Mouse (Mus musculus) stomach, embryonic 15.5 days (tissue): ENCODE measurements at regions not wholly inside any gene's neighbourhood (a gene's known extent, or its start where the extent isn't known, plus 50 kb on each side); places are given as distances from the start of the nearest gene placed in this dataset.

ENCODE experiments used
- ATAC-seq: fragments of 200-750 bp; cut with Nextera tagmentation; 2 replicates; pipeline ENCODE4 v1.8.0; 2017; ENCODE audit warnings: low read depth, moderate number of reproducible peaks, moderate TSS enrichment; ENCODE audit not compliant: insufficient read depth, low FRiP score
- H3K27ac ChIP-seq: fragments of 300-500 bp; sonication (generic); 2 replicates; pipeline ENCODE4 v1.5.1; 2015; ENCODE audit warnings: mild to moderate bottlenecking, inconsistent platforms
- H3K27me3 ChIP-seq: fragments of 300-500 bp; sonication (generic); replicated peaks from 2 replicates; pipeline ENCODE4 v1.6.1; 2015; ENCODE audit warnings: inconsistent platforms
- H3K36me3 ChIP-seq: fragments of 300-500 bp; sonication (generic); 2 replicates; pipeline ENCODE4 v1.6.1; 2015; ENCODE audit warnings: inconsistent platforms
- H3K4me1 ChIP-seq: fragments of 300-500 bp; sonication (generic); 2 replicates; pipeline ENCODE4 v1.6.1; 2015; ENCODE audit warnings: inconsistent platforms
- H3K4me2 ChIP-seq: fragments of 300-500 bp; sonication (generic); 2 replicates; pipeline ENCODE4 v1.6.1; 2015; ENCODE audit warnings: mild to moderate bottlenecking, inconsistent platforms
- H3K4me3 ChIP-seq: fragments of 300-500 bp; sonication (generic); replicated peaks from 2 replicates; pipeline ENCODE4 v1.5.1; 2015; ENCODE audit warnings: inconsistent platforms
- H3K9ac ChIP-seq: fragments of 300-500 bp; sonication (generic); 2 replicates; pipeline ENCODE4 v1.6.1; 2015; ENCODE audit warnings: inconsistent platforms
- H3K9me3 ChIP-seq: fragments of 300-500 bp; sonication (generic); 2 replicates; pipeline ENCODE4 v1.6.1; 2016; ENCODE audit warnings: inconsistent platforms
- WGBS: fragments of 180-500 bp; shearing (Covaris S2); methylation state at CpG from one replicate; pipeline ENCODE4 v1.1.7; 2015; 5-methylcytosine and 5-hydroxymethylcytosine counted together

- ATAC-seq, result no peak
- Histone ChIP-seq H3K9me3 (no peaks in the 10 kb centered on the region), H3K27ac (no peak overlapping the region), H3K4me2 (no peak overlapping the region), H3K9ac (no peak overlapping the region), H3K4me1 (no peaks in the 10 kb centered on the region), H3K27me3 (no peaks in the 10 kb centered on the region), H3K4me3 (no peak overlapping the region), H3K36me3 (no peaks in the 10 kb centered on the region)
- 75% methylated on average over 15 of the region's 15 CpGs for WGBS
Observed at GRCm38 (mm10) chr2:179277204-179277886, 164.9 kb upstream of the Cdh4 start.

DNA sequence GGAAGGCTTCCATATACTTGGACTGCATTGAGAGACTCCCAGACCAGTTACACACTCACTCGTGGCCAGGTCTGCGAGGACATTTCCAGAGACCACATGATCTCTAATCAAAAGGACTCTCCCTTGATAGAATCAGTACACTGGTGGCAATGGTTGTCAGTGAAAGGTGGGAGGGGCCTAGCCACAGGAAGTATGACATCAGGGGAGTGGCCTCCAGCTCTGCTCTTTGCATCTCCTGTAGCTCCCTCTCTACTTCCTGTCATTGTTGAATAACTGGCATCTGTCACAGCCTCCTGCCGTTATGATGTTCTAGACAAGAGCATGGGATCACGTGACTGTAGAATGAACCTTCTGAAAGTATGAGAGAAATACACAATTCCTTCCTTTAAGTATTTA is 164.3 kb upstream of the Cdh4 start:
- Histone ChIP-seq H3K4me1 (no peaks in the 10 kb centered on the region), H3K4me3 (no peak overlapping the region), H3K4me2 (no peak overlapping the region), H3K36me3 (no peaks in the 10 kb centered on the region), H3K9ac (no peak overlapping the region), H3K27ac (no peak overlapping the region), H3K9me3 (no peaks in the 10 kb centered on the region), H3K27me3 (no peaks in the 10 kb centered on the region)
- ATAC-seq, result no peak
- WGBS, result 72% methylated on average over 4 of the region's 4 CpGs

- 79% methylated on average over 6 of the region's 6 CpGs for WGBS
- no peak overlapping the region for H3K4me2 ChIP-seq
- H3K4me3 ChIP-seq, result no peak overlapping the region
- no peak overlapping the region for H3K9ac ChIP-seq
- no peaks in the 10 kb centered on the region for H3K27me3 ChIP-seq
- ATAC-seq, result no peak
- no peak overlapping the region for H3K27ac ChIP-seq
- H3K36me3 ChIP-seq, result no peaks in the 10 kb centered on the region
- H3K4me1 ChIP-seq, result no peaks in the 10 kb centered on the region
- no peaks in the 10 kb centered on the region for H3K9me3 ChIP-seq
Observed at GRCm38 (mm10) chr2:179282276-179282675, 160.0 kb upstream of the Cdh4 start.

DNA sequence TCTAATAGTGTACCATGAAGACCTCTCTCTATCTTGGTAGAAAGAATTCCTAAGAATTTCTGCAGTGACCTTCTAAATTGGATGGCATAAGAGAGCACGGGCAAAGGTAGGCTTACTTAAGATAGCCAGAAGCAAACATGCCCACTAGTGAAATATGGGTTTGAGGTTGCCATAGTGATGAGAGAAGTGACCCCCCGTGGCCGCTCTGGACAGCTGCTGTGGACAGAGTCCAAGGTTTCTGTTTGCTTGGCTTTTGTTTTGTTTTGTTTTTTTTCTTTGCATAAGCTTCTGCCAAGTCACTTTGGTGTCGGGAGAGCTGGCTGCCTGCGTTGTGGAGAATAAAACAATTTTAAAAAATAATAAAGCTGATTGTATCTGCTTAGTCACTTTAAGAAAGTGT is 151.8 kb upstream of the Cdh4 start:
- WGBS, result 29% methylated on average over 5 of the region's 5 CpGs
- no peak overlapping the region for H3K4me2 ChIP-seq
- no peak for ATAC-seq
- H3K9me3 ChIP-seq, result no peaks in the 10 kb centered on the region
- no peaks in the 10 kb centered on the region for H3K4me1 ChIP-seq
- H3K27me3 ChIP-seq, result no peaks in the 10 kb centered on the region
- no peak overlapping the region for H3K27ac ChIP-seq
- no peak overlapping the region for H3K9ac ChIP-seq
- H3K36me3 ChIP-seq, result no peaks in the 10 kb centered on the region
- no peak overlapping the region for H3K4me3 ChIP-seq

- Histone ChIP-seq H3K4me1 (no peaks in the 10 kb centered on the region), H3K4me3 (no peak overlapping the region), H3K4me2 (no peak overlapping the region), H3K9me3 (no peaks in the 10 kb centered on the region), H3K36me3 (no peaks in the 10 kb centered on the region), H3K27ac (no peak overlapping the region), H3K9ac (no peak overlapping the region), H3K27me3 (no peaks in the 10 kb centered on the region)
- WGBS, result 69% methylated on average over 1 of the region's 1 CpGs
- no peak for ATAC-seq
Observed at GRCm38 (mm10) chr2:179291046-179291563, 151.1 kb upstream of the Cdh4 start.

DNA sequence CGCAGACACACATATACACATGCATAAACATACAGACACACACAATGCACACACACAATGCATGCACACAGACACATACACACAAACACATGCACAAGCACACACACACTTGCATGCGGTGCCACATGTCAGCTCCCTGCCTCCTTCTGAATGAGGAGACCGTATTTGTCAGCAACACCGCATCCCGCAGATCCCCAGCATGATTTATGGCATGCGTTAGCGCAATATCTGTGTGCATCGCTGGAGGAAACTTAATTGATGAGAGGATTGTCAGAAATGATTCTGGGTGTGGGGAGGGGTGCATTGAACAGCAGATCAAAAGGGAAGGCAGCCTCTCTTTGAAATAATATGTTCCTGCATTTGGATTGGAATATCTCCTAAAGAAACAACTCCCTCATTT is 150.3 kb upstream of the Cdh4 start:
- Histone ChIP-seq H3K4me2 (no peak overlapping the region), H3K9ac (no peak overlapping the region), H3K27ac (no peak overlapping the region), H3K9me3 (no peaks in the 10 kb centered on the region), H3K36me3 (no peaks in the 10 kb centered on the region), H3K27me3 (no peaks in the 10 kb centered on the region), H3K4me3 (no peak overlapping the region), H3K4me1 (no peaks in the 10 kb centered on the region)
- WGBS, result 66% methylated on average over 8 of the region's 8 CpGs
- ATAC-seq, result no peak

- H3K9ac ChIP-seq, result no peak overlapping the region
- no peaks in the 10 kb centered on the region for H3K36me3 ChIP-seq
- H3K4me1 ChIP-seq, result no peaks in the 10 kb centered on the region
- no peaks in the 10 kb centered on the region for H3K9me3 ChIP-seq
- no peak overlapping the region for H3K4me2 ChIP-seq
- no peak overlapping the region for H3K4me3 ChIP-seq
- 46% methylated on average over 4 of the region's 4 CpGs for WGBS
- no peaks in the 10 kb centered on the region for H3K27me3 ChIP-seq
- ATAC-seq, result no peak
- no peak overlapping the region for H3K27ac ChIP-seq
Observed at GRCm38 (mm10) chr2:179292566-179292965, 149.7 kb upstream of the Cdh4 start.

DNA sequence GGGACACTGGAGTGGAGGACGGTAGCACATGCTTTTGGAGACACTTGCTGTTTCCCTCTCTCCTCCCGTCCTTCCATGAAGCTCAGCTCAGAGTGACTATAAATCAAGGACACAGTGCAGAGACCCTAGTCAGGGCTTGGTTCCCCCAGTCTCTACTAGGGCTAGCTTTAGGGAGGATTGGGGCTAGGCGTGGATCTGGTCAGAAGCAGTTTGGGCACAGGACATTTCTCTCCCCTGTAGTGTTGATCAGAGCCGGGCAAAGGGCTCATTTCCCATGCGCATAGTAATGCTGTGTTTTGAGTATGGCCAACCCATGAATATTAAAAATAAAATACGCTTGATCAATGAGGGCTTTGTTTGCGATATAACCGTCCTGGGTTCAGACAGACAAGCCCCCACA is 149.1 kb upstream of the Cdh4 start:
- 63% methylated on average over 8 of the region's 8 CpGs for whole genome bisulfite sequencing

GRCm38 (mm10) chr2:179297057-179297456 is 145.2 kb upstream of the Cdh4 start:
- H3K4me3 ChIP-seq, result no peak overlapping the region
- no peak overlapping the region for H3K9ac ChIP-seq
- H3K27me3 ChIP-seq, result no peaks in the 10 kb centered on the region
- H3K4me1 ChIP-seq, result no peaks in the 10 kb centered on the region
- no peaks in the 10 kb centered on the region for H3K9me3 ChIP-seq
- H3K27ac ChIP-seq, result no peak overlapping the region
- ATAC-seq, result no peak
- 41% methylated on average over 9 of the region's 9 CpGs for WGBS
- no peak overlapping the region for H3K4me2 ChIP-seq
- no peaks in the 10 kb centered on the region for H3K36me3 ChIP-seq

More for the DNA sequence above, 149.1 kb upstream of the Cdh4 start:
- Histone ChIP-seq H3K9me3 (no peaks in the 10 kb centered on the region), H3K4me1 (no peaks in the 10 kb centered on the region), H3K9ac (no peak overlapping the region), H3K27ac (no peak overlapping the region), H3K36me3 (no peaks in the 10 kb centered on the region), H3K27me3 (no peaks in the 10 kb centered on the region), H3K4me3 (no peak overlapping the region), H3K4me2 (no peak overlapping the region)
- no peak for ATAC-seq

- H3K9me3 ChIP-seq, result no peaks in the 10 kb centered on the region
- H3K9ac ChIP-seq, result no peak overlapping the region
- H3K4me2 ChIP-seq, result no peak overlapping the region
- ATAC-seq, result no peak
- peaks cover 3% of the 10 kb centered on the region; the same call in 1 of the 2 replicates for H3K4me1 ChIP-seq
- H3K4me3 ChIP-seq, result no peak overlapping the region
- no peaks in the 10 kb centered on the region for H3K36me3 ChIP-seq
- H3K27ac ChIP-seq, result no peak overlapping the region
- no peaks in the 10 kb centered on the region for H3K27me3 ChIP-seq
- WGBS, result 31% methylated on average over 8 of the region's 8 CpGs
Observed at GRCm38 (mm10) chr2:179303765-179304164, 138.5 kb upstream of the Cdh4 start.

GRCm38 (mm10) chr2:179307286-179307931 is 134.8 kb upstream of the Cdh4 start:
- H3K4me2 ChIP-seq, result no peak overlapping the region

DNA sequence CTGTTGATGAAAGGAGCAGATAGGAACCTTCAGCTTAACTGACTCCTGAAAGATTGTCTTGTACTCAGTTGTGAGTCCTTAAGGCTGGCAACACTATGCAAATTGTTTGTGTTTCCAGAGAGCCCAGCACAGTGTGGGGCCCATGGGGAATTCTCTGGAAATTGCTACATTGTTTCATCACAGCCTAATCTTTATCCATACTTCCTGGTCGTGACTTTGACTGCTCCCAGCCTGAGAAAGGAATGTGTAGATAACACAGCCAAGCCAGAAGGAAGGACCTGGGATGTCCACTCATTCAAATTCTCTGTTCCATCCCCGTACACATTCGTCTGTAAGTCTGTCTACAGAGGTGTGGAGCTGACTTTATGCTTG is 134.3 kb upstream of the Cdh4 start:
- no peak overlapping the region for H3K27ac ChIP-seq
- peaks cover 3% of the 10 kb centered on the region; the same call in 1 of the 2 replicates for H3K4me1 ChIP-seq
- no peak for ATAC-seq
- H3K4me2 ChIP-seq, result no peak overlapping the region
- no peak overlapping the region for H3K4me3 ChIP-seq
- no peaks in the 10 kb centered on the region for H3K27me3 ChIP-seq
- H3K36me3 ChIP-seq, result no peaks in the 10 kb centered on the region
- H3K9me3 ChIP-seq, result no peaks in the 10 kb centered on the region
- WGBS, result 39% methylated on average over 3 of the region's 3 CpGs
- H3K9ac ChIP-seq, result no peak overlapping the region

More at GRCm38 (mm10) chr2:179307286-179307931, 134.8 kb upstream of the Cdh4 start:
- no peak overlapping the region for H3K9ac ChIP-seq
- H3K9me3 ChIP-seq, result no peaks in the 10 kb centered on the region
- 21% methylated on average over 11 of the region's 11 CpGs for WGBS
- H3K4me1 ChIP-seq, result peaks cover 3% of the 10 kb centered on the region; the same call in 1 of the 2 replicates
- H3K36me3 ChIP-seq, result no peaks in the 10 kb centered on the region
- no peak for ATAC-seq
- no peak overlapping the region for H3K4me3 ChIP-seq
- H3K27ac ChIP-seq, result no peak overlapping the region
- H3K27me3 ChIP-seq, result no peaks in the 10 kb centered on the region
